Mouse (Mus musculus) forebrain, embryonic 14.5 days (tissue): ENCODE results near the gene Asna1. TPM values are rescaled to one million over a fixed set of nuclear protein-coding genes. Genes with fewer than 3 reads are reported as not detected.

Source experiments
- ATAC-seq: fragments of 200-750 bp; cut with Nextera tagmentation; 2 replicates; pipeline ENCODE4 v1.8.0; 2017; ENCODE audit warnings: mild to moderate bottlenecking, moderate library complexity
- DNase-seq: peaks from one replicate; pipeline ENCODE4 v3.0.0-alpha.2; 2015; ENCODE audit warnings: low spot score
- H3K27ac ChIP-seq: fragments of 300-500 bp; sonication (generic); 2 replicates; pipeline ENCODE4 v1.5.1; 2014; ENCODE audit warnings: low read depth, mild to moderate bottlenecking, control low read depth, low read length, moderate library complexity
- H3K27me3 ChIP-seq: fragments of 300-500 bp; sonication (generic); replicated peaks from 2 replicates; pipeline ENCODE4 v1.6.1; 2014; ENCODE audit warnings: low read length, control low read depth, mixed read lengths; ENCODE audit not compliant: control insufficient read depth, insufficient read depth
- H3K36me3 ChIP-seq: fragments of 300-500 bp; sonication (generic); 2 replicates; pipeline ENCODE4 v1.6.1; 2014; ENCODE audit warnings: low read length, control low read depth; ENCODE audit not compliant: control insufficient read depth, insufficient read depth
- H3K4me1 ChIP-seq: fragments of 300-500 bp; sonication (generic); 2 replicates; pipeline ENCODE4 v1.6.1; 2014; ENCODE audit warnings: antibody characterized with exemption, low read length, control low read depth; ENCODE audit not compliant: control insufficient read depth, insufficient read depth
- H3K4me2 ChIP-seq: fragments of 300-500 bp; sonication (generic); 2 replicates; pipeline ENCODE4 v1.6.1; 2014; ENCODE audit warnings: mild to moderate bottlenecking, control low read depth, low read length
- H3K4me3 ChIP-seq: fragments of 300-500 bp; sonication (generic); 2 replicates; pipeline ENCODE4 v1.5.1; 2014; ENCODE audit warnings: low read depth, low read length, control low read depth
- H3K9ac ChIP-seq: fragments of 300-500 bp; sonication (generic); 2 replicates; pipeline ENCODE4 v1.6.1; 2014; ENCODE audit warnings: mild to moderate bottlenecking, low read length, control low read depth, moderate library complexity
- H3K9me3 ChIP-seq: fragments of 300-500 bp; sonication (generic); replicated peaks from 2 replicates; pipeline ENCODE4 v1.6.1; 2016; ENCODE audit warnings: low read length, control low read depth, mixed read lengths; ENCODE audit not compliant: control insufficient read depth
- WGBS: fragments of 180-500 bp; shearing (Covaris S2); extraction: QIAGEN DNeasy Blood & Tissue Kit; methylation state at CpG from one replicate; pipeline ENCODE4 v1.1.7; 2014; 5-methylcytosine and 5-hydroxymethylcytosine counted together
- polyA plus RNA-seq: library from polyadenylated mRNA; unstranded; fragments of >200 nt; fragmentation: Nextera tagmentation; extraction: Ambion mirVana; gene quantifications from 2 replicates; pipeline ENCODE4 v1.2.1, GENCODE M21; 2014

Gene Asna1
- polyA plus RNA-seq, 1 experiment from 2014 or later, result 178 TPM

- peak; percentile 89 for DNase-seq
- H3K4me3 ChIP-seq, result peak overlapping the region; percentile 27
- peaks cover 11% of the 10 kb centered on the region for H3K36me3 ChIP-seq
- H3K4me2 ChIP-seq, result peak overlapping the region; percentile 61
- WGBS, result 6% methylated on average over 26 of the region's 26 CpGs
- H3K9ac ChIP-seq, result peak overlapping the region; percentile 60; the same call in 1 of the 2 replicates
- H3K4me1 ChIP-seq, result no peaks in the 10 kb centered on the region
- peaks cover 17% of the 10 kb centered on the region for H3K27me3 ChIP-seq
- H3K9me3 ChIP-seq, result no peaks in the 10 kb centered on the region
- peak; percentile 81 for ATAC-seq
- no peak overlapping the region for H3K27ac ChIP-seq
Observed at GRCm38 (mm10) chr8:85013230-85013840, 11.7 kb downstream of the Asna1 start.

GRCm38 (mm10) chr8:85011242-85011641 lies 13.8 kb downstream of the Asna1 start:
- Histone ChIP-seq H3K36me3 (no peaks in the 10 kb centered on the region), H3K4me2 (no peak overlapping the region), H3K4me3 (no peak overlapping the region), H3K4me1 (no peaks in the 10 kb centered on the region), H3K9me3 (no peaks in the 10 kb centered on the region), H3K27me3 (peaks cover 17% of the 10 kb centered on the region), H3K27ac (no peak overlapping the region), H3K9ac (no peak overlapping the region)
- 22% methylated on average over 28 of the region's 28 CpGs for WGBS
- ATAC-seq, result no peak
- no peak for DNase-seq

GRCm38 (mm10) chr8:85007686-85008085 lies 17.4 kb downstream of the Asna1 start:
- 24% methylated on average over 23 of the region's 25 CpGs for WGBS
- Histone ChIP-seq H3K4me1 (no peaks in the 10 kb centered on the region), H3K36me3 (no peaks in the 10 kb centered on the region), H3K4me3 (no peak overlapping the region), H3K27ac (no peak overlapping the region), H3K27me3 (peaks cover 11% of the 10 kb centered on the region), H3K9ac (no peak overlapping the region), H3K9me3 (no peaks in the 10 kb centered on the region), H3K4me2 (no peak overlapping the region)
- DNase-seq, result no peak
- no peak for ATAC-seq

- ATAC-seq (peak; percentile 90), DNase-seq (peak; percentile 95)
- H3K9ac ChIP-seq, result peak overlapping the region; percentile 41
- H3K4me1 ChIP-seq, result no peaks in the 10 kb centered on the region
- H3K4me2 ChIP-seq, result peak overlapping the region; percentile 31
- under 1% methylated on average over 19 of the region's 19 CpGs for WGBS
- H3K4me3 ChIP-seq, result no peak overlapping the region
- 0 out of 2 replicates have a peak, but pooled peaks cover 3% of the 10 kb centered on the region for H3K27me3 ChIP-seq
- H3K36me3 ChIP-seq, result no peaks in the 10 kb centered on the region
- H3K9me3 ChIP-seq, result no peaks in the 10 kb centered on the region
- no peak overlapping the region for H3K27ac ChIP-seq
Observed at GRCm38 (mm10) chr8:84997649-84998295, 27.3 kb downstream of the Asna1 start.

GRCm38 (mm10) chr8:84996978-84997377 lies 28.1 kb downstream of the Asna1 start:
- WGBS, result 72% methylated on average over 5 of the region's 5 CpGs
- ATAC-seq, result no peak
- no peak overlapping the region for H3K27ac ChIP-seq

GRCm38 (mm10) chr8:84995680-84996079 lies 29.4 kb downstream of the Asna1 start:
- peak overlapping the region; percentile 35; the same call in 1 of the 2 replicates for H3K9ac ChIP-seq

More at GRCm38 (mm10) chr8:84996978-84997377, 28.1 kb downstream of the Asna1 start:
- Histone ChIP-seq H3K9ac (peak overlapping the region; percentile 41; the same call in 1 of the 2 replicates), H3K4me3 (no peak overlapping the region), H3K4me1 (no peaks in the 10 kb centered on the region), H3K4me2 (no peak overlapping the region), H3K9me3 (no peaks in the 10 kb centered on the region), H3K27me3 (0 out of 2 replicates have a peak, but pooled peaks cover 3% of the 10 kb centered on the region), H3K36me3 (no peaks in the 10 kb centered on the region)
- no peak for DNase-seq

GRCm38 (mm10) chr8:84994375-84994774 lies 30.7 kb downstream of the Asna1 start:
- Histone ChIP-seq H3K4me2 (no peak overlapping the region), H3K9me3 (no peaks in the 10 kb centered on the region), H3K4me1 (peaks cover 8% of the 10 kb centered on the region), H3K9ac (no peak overlapping the region), H3K4me3 (no peak overlapping the region), H3K27ac (no peak overlapping the region), H3K36me3 (no peaks in the 10 kb centered on the region), H3K27me3 (0 out of 2 replicates have a peak, but pooled peaks cover 3% of the 10 kb centered on the region)
- ATAC-seq (no peak), DNase-seq (no peak)
- whole genome bisulfite sequencing, result 94% methylated on average over 9 of the region's 9 CpGs

More at GRCm38 (mm10) chr8:84995680-84996079, 29.4 kb downstream of the Asna1 start:
- Histone ChIP-seq H3K27me3 (0 out of 2 replicates have a peak, but pooled peaks cover 3% of the 10 kb centered on the region), H3K4me3 (no peak overlapping the region), H3K4me1 (peaks cover 5% of the 10 kb centered on the region), H3K36me3 (no peaks in the 10 kb centered on the region), H3K27ac (no peak overlapping the region), H3K9me3 (no peaks in the 10 kb centered on the region), H3K4me2 (0 out of 2 replicates have a peak overlapping the region, but pooled peaks have one; percentile 3)
- 24% methylated on average over 25 of the region's 25 CpGs for WGBS
- ATAC-seq, result peak; percentile 15; the same call in 1 of the 2 replicates
- DNase-seq, result no peak

GRCm38 (mm10) chr8:84990836-84991235 lies 34.2 kb downstream of the Asna1 start:
- Histone ChIP-seq H3K27me3 (0 out of 2 replicates have a peak, but pooled peaks cover 15% of the 10 kb centered on the region), H3K4me1 (peaks cover 9% of the 10 kb centered on the region), H3K9me3 (no peaks in the 10 kb centered on the region), H3K36me3 (no peaks in the 10 kb centered on the region), H3K27ac (no peak overlapping the region; the same call in 1 of the 2 replicates), H3K9ac (peak overlapping the region; percentile 79), H3K4me2 (peak overlapping the region; percentile 96), H3K4me3 (peak overlapping the region; percentile 57)
- 2% methylated on average over 15 of the region's 15 CpGs for WGBS
- no peak for DNase-seq
- ATAC-seq, result peak; percentile 11; the same call in 1 of the 2 replicates
